Mouse (Mus musculus) megakaryocyte, embryonic 14.5 days (primary cell): Measurements from ENCODE around the gene Pgpep1l. TPM values are rescaled to one million over a fixed set of nuclear protein-coding genes. Genes with fewer than 3 reads are reported as not detected.
"Not testable (repeated sequence)": the region's sequence is repeated elsewhere in the genome, so short reads cannot be mapped to it uniquely, and the experiment has no call there.

ENCODE experiments used
- H3K27me3 ChIP-seq: replicated peaks from 2 replicates; pipeline ENCODE3; 2012; ENCODE audit warnings: inconsistent platforms
- H3K36me3 ChIP-seq: replicated peaks from 2 replicates; pipeline ENCODE3; 2012; ENCODE audit warnings: low read length, inconsistent platforms, mixed read lengths
- H3K4me1 ChIP-seq: 2 replicates; pipeline ENCODE4 v1.6.1; 2012; ENCODE audit warnings: inconsistent platforms
- H3K4me3 ChIP-seq: replicated peaks from 2 replicates; pipeline ENCODE3; 2012; ENCODE audit warnings: moderate library complexity, mild to moderate bottlenecking, inconsistent platforms
- H3K9me3 ChIP-seq: 2 replicates; pipeline ENCODE4 v1.6.1; 2012; ENCODE audit warnings: inconsistent platforms
- FLI1 ChIP-seq: IDR thresholded peaks from 2 replicates; pipeline ENCODE4 v1.6.1; 2012; ENCODE audit warnings: low read length, inconsistent platforms, mixed read lengths
- GATA1 ChIP-seq: IDR thresholded peaks from 3 replicates; pipeline ENCODE4 v1.6.1; 2012; ENCODE audit warnings: mixed read lengths, low read length, inconsistent platforms, borderline replicate concordance
- polyA plus RNA-seq: library from polyadenylated mRNA; stranded (reverse); fragments of >175 nt; gene quantifications from 2 replicates; pipeline ENCODE4 v1.2.3, GENCODE M21; 2012; ENCODE audit warnings: low replicate concordance; ENCODE audit not compliant: insufficient read depth

Pgpep1l gene
- polyA plus RNA-seq, 1 experiment: not detected

DNA sequence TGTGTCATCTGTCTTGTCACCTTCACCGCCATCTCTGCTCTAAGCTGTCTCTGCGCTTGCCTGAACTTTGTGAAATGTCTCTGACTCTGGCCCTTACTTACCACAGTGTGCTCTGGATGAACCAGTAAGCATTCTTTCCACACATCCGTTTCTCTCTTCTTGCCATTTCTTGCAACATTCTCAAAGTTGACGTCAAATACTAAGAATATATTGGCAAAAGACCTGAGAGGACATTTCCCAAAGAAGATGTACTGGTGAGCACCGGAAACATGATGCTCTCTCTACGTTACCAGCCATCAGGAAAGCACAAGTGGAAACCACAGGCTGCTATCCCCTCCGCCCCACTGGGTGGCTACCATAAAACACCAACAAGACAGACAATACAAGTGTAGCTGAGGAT, 19.7 kb upstream of the Pgpep1l start:
- H3K4me3 ChIP-seq: no peak overlapping the region
- peaks cover 4% of the 10 kb centered on the region for H3K27me3 ChIP-seq
- H3K4me1 ChIP-seq: peaks cover 48% of the 10 kb centered on the region
- no peaks in the 10 kb centered on the region for H3K36me3 ChIP-seq
- no peaks in the 10 kb centered on the region for H3K9me3 ChIP-seq
- TF ChIP-seq GATA1 (no peak), FLI1 (no peak)

DNA sequence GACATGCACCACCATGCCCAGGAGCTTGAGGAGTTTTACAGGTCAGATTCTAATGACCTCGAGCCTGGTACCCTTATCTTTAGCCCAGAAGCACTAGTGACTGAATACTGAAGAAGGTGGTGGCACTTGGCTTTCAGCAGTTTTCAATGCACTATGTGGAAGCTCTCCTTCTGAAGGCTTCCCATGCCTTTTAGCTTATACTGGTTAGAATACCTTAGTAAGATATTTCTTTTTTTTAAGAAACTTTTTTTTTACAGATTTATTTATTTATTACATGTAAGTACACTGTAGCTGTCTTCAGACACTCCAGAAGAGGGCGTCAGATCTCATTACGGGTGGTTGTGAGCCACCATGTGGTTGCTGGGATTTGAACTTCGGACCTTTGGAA, 19.1 kb upstream of the Pgpep1l start:
- peaks cover 48% of the 10 kb centered on the region for H3K4me1 ChIP-seq
- H3K27me3 ChIP-seq, H3K9me3 ChIP-seq, H3K36me3 ChIP-seq: not testable (repeated sequence)
- peak overlapping the region; percentile 76 for H3K4me3 ChIP-seq

DNA sequence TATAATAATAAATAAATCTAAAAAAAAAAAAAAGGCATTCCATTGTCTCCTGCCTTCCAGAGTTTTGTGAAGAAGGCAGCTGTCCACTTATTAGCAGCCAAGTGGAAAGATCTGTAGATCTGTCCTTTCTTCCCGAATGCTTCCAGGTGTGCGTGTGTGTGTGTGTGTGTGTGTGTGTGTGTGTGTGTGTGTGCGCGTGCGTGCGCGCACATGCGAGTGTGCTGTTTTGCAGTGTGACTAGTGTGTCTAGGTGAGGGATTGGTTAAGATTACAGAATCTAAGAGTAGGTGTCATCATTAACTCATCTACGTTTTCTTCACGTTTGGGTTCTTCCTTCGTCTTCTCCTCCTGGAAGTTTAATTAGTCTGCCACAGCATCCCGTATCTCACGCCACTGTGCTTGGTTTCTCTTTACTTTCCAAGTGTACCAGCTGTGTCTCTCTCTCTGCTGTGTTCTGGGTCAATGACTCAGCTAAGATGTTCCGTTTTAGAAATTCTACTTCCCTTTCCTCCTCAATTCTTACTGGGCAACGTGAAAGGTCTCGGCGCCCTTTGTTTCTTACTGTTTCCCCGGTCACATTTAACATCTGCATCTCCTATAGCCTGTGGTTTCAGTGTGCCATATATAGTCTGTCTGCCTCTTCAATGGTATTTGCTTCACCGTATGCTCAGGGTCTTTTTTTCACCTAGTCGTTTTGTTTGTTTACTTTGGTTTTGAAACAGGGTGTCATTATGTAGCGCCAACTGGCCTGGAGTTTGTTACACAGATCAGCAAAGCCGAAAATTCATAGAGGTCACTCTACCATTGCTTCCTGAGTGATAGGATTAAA, 18.5 kb upstream of the Pgpep1l start:
- peaks cover 6% of the 10 kb centered on the region for H3K27me3 ChIP-seq
- peak overlapping the region; percentile 76 for H3K4me3 ChIP-seq
- H3K4me1 ChIP-seq: peaks cover 45% of the 10 kb centered on the region
- no peaks in the 10 kb centered on the region for H3K36me3 ChIP-seq
- TF ChIP-seq FLI1 (no peak), GATA1 (no peak)
- H3K9me3 ChIP-seq: no peaks in the 10 kb centered on the region

DNA sequence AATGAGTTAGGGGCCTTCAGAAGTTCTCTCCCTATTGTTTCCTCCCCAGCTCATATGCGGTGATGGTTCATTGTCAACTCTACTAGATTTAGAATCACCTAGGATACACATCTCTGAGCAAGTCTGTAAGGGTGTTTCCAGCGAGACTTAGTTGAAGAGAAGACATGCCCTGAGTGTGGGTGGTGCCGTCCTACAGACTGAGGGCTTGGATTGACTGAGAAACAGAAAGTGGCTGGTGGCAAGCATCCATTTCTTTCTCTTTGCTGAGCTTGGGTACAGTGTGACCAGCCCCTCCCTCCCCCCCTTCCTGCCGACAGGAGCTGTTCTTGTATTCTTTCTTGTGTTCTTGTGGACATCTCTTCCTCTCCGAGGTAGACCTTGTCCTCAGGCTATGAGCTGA, 17.3 kb upstream of the Pgpep1l start:
- H3K4me1 ChIP-seq: peaks cover 40% of the 10 kb centered on the region
- H3K9me3 ChIP-seq: no peaks in the 10 kb centered on the region
- TF ChIP-seq FLI1: no peak
- TF ChIP-seq GATA1: no peak
- no peaks in the 10 kb centered on the region for H3K36me3 ChIP-seq
- H3K4me3 ChIP-seq: no peak overlapping the region
- peaks cover 8% of the 10 kb centered on the region for H3K27me3 ChIP-seq

DNA sequence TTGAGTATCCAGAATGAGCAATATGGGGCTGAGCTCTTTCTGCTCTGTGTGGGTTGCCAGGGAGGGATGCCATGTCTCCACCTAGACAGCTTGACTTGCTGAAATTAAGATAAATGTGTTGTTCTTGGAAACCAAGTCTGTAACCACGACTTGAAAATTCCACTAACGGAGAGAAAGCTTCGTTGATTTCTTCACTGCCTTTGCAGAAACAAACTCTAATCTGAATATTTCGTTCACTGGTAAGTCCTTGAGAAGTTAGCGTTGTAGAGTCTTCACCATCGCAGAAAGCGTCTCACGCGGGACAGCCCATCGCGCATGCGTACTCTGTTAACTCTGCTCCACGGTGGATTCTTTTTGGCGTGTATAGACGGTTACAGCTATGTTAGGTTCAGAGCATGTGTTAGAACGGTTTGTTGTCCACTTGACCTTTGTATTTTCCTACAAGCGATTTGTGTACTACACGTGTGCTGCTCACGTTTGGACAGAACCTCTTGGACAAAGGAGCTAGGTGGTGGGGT, 16.4 kb upstream of the Pgpep1l start:
- Histone ChIP-seq H3K4me1 (peaks cover 39% of the 10 kb centered on the region), H3K36me3 (no peaks in the 10 kb centered on the region), H3K9me3 (no peaks in the 10 kb centered on the region), H3K4me3 (no peak overlapping the region), H3K27me3 (peaks cover 13% of the 10 kb centered on the region)
- TF ChIP-seq FLI1 (no peak), GATA1 (no peak)

DNA sequence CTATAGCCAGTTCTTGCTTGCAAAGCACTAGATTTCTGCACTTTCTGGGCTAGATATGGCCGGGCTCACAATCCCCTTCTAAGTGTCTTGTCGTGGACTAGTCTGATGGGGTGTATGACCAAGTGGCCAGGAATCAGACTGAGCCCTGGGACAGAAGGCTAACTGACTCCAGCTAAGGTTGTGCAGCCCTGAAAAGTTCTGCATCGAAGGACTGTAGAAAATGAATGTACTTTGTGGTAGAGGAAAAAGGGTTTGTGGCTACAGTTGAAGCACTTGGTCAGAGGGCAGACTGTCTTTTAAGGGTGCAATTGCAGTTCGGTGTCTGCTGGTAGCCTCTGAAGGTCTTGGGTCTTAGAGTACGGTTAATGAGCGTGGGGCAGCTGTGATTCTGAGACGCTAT, 15.4 kb upstream of the Pgpep1l start:
- Histone ChIP-seq H3K4me1 (peaks cover 36% of the 10 kb centered on the region), H3K27me3 (peaks cover 16% of the 10 kb centered on the region), H3K9me3 (no peaks in the 10 kb centered on the region), H3K36me3 (no peaks in the 10 kb centered on the region), H3K4me3 (no peak overlapping the region)
- TF ChIP-seq GATA1: no peak
- no peak for TF ChIP-seq FLI1

DNA sequence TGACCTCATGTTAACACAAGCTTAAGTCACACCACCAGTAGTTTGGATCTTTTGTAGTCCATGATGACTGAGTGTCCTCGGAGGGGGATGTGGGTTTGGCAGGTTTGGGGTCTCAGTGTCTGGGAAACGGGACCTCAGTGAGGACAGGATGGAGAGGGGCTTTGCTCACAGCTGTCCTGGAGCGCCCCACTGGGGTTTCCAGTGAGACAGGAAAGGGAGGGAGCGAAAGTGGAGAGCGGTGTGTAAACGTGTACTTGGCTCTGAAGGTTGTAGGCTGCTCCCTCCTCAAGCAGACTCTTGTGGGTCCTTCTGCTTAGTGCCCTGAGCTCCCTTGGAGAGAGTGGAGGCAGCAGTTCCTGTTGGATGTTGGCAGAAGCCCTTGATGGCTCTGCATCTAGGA, 14.9 kb upstream of the Pgpep1l start:
- H3K36me3 ChIP-seq: no peaks in the 10 kb centered on the region
- peaks cover 16% of the 10 kb centered on the region for H3K27me3 ChIP-seq
- no peaks in the 10 kb centered on the region for H3K9me3 ChIP-seq
- H3K4me1 ChIP-seq: peaks cover 35% of the 10 kb centered on the region
- H3K4me3 ChIP-seq: no peak overlapping the region
- no peak for TF ChIP-seq GATA1

DNA sequence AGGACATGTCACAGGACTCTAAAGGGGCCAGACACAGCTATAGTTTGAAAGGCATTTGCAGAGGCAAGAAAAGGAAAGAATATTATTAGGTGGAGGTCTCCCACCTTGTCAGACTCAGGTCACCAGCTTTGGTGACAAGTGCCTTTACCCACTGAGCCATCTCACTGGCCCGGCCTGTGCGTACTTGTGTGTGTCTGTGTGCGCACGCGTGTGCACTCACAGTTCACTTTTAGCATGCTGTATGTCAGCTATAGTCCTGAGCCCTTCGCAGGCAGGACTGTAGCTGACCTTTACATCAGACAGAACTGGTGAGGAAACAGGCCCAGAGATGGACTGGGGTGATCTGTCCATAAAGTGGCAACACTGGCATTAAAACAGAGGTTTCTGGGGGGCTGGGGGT, 14.4 kb upstream of the Pgpep1l start:
- no peaks in the 10 kb centered on the region for H3K9me3 ChIP-seq
- H3K36me3 ChIP-seq: no peaks in the 10 kb centered on the region
- H3K4me3 ChIP-seq: no peak overlapping the region
- TF ChIP-seq FLI1 (no peak), GATA1 (no peak)
- peaks cover 30% of the 10 kb centered on the region for H3K4me1 ChIP-seq
- peaks cover 19% of the 10 kb centered on the region for H3K27me3 ChIP-seq

DNA sequence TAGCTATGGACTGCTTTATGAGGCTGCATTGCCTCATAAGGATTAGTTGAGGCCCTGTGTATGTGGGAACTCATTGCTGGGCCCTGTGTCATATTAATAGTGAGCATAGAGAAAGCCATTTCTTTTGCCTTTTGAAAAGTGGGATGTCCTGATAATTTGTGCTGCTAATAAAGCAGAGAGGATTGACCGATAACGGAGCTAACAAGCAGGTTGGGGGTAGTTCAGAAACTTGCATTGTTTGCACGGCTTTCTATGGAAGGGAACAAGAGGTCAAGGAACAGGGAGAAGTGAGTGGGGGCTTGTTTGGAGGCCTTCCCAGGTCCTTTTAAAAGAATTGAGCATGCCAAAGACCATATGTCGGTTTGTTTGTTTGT, 13.9 kb upstream of the Pgpep1l start:
- Histone ChIP-seq H3K4me1 (peaks cover 28% of the 10 kb centered on the region), H3K9me3 (no peaks in the 10 kb centered on the region), H3K27me3 (peaks cover 19% of the 10 kb centered on the region), H3K36me3 (no peaks in the 10 kb centered on the region), H3K4me3 (no peak overlapping the region)
- TF ChIP-seq GATA1 (no peak), FLI1 (no peak)

DNA sequence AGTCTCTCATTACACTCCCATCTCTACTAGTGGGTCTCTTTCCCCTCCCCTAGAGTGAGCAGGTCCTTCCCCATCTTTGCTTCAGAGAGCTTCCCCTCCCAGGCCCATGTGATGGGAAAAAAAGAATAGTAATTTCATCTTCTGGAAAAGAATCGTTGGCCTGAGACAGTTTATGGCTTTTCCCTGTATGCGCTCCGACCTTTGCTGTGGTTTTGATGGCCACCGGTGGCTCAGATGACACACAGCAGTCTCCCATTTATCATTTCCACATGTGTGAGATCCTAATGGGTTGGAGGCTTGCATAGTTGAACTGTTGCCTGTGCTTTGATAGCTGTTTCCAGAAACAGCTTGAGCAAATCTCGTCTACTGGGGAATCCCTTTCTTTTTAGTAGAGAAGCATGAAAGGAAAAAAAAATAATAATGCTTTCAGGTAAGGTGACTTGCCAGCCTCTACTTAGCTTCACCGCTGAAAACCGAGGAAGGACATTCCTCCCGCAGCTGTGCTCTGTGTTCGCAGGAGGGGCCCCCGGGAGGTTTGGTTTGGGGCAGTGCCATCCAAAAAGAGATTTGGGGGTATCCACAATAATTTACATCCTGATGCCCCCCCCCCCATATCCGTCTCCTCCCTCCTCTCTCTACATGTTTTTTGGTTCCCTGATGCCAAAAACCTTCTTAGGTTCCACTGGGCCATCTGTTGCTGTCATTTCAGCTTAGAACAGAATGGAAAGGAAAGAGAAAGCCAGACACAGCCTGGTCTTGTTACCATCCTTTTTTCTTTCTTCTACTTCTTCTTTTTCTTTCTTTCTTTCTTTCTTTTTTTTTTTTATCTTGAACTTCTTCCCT, 13.2 kb upstream of the Pgpep1l start:
- Histone ChIP-seq H3K4me3 (no peak overlapping the region), H3K27me3 (peaks cover 19% of the 10 kb centered on the region)
- no peak for TF ChIP-seq GATA1
- TF ChIP-seq FLI1: no peak

More for the DNA sequence above, 13.2 kb upstream of the Pgpep1l start:
- Histone ChIP-seq H3K9me3 (no peaks in the 10 kb centered on the region), H3K36me3 (no peaks in the 10 kb centered on the region), H3K4me1 (peaks cover 22% of the 10 kb centered on the region)
